Mouse (Mus musculus): Measurements from ENCODE around the gene Fat4.

GRCm38 (mm10) chr3:38940327-38940726 lies 53.6 kb downstream of the Fat4 start:
- TF ChIP-seq POLR2A (IDR thresholded peaks at IDR 0.05; ENCODE audit: low read depth, low read length), result no peak
- TF ChIP-seq CTCF (IDR thresholded peaks at IDR 0.05; ENCODE audit: borderline replicate concordance, insufficient read depth, low read length), result no peak
